Mouse (Mus musculus) kidney, postnatal 0 days (tissue): ENCODE data around the gene Obscn. TPM values are rescaled to one million over a fixed set of nuclear protein-coding genes. Genes with fewer than 3 reads are reported as not detected.

Source experiments
- ATAC-seq: fragments of 200-750 bp; cut with Nextera tagmentation; replicated peaks from 2 replicates; pipeline ENCODE4 v1.8.0; 2017; ENCODE audit warnings: low read depth, moderate number of reproducible peaks, moderate TSS enrichment, moderate library complexity; ENCODE audit not compliant: low FRiP score
- DNase-seq: peaks from one replicate; pipeline ENCODE4 v3.0.0-alpha.2; 2016; ENCODE audit warnings: low spot score
- H3K27ac ChIP-seq: fragments of 300-500 bp; sonication (generic); 2 replicates; pipeline ENCODE4 v1.5.1; 2014; ENCODE audit warnings: mild to moderate bottlenecking
- H3K27me3 ChIP-seq: fragments of 300-500 bp; sonication (generic); 2 replicates; pipeline ENCODE4 v1.6.1; 2014; ENCODE audit warnings: low read length, mixed read lengths; ENCODE audit not compliant: insufficient read depth
- H3K36me3 ChIP-seq: fragments of 300-500 bp; sonication (generic); 2 replicates; pipeline ENCODE4 v1.6.1; 2014; ENCODE audit warnings: low read length, mixed read lengths; ENCODE audit not compliant: insufficient read depth
- H3K4me1 ChIP-seq: fragments of 300-500 bp; sonication (generic); replicated peaks from 2 replicates; pipeline ENCODE4 v1.6.1; 2014; ENCODE audit warnings: antibody characterized with exemption, low read length, mixed read lengths; ENCODE audit not compliant: insufficient read depth
- H3K4me2 ChIP-seq: fragments of 300-500 bp; sonication (generic); 2 replicates; pipeline ENCODE4 v1.6.1; 2014; ENCODE audit warnings: mild to moderate bottlenecking, low read length, moderate library complexity, mixed read lengths
- H3K4me3 ChIP-seq: fragments of 300-500 bp; sonication (generic); replicated peaks from 2 replicates; pipeline ENCODE4 v1.5.1; 2014; ENCODE audit warnings: low read depth, low read length
- H3K9ac ChIP-seq: fragments of 300-500 bp; sonication (generic); 2 replicates; pipeline ENCODE4 v1.6.1; 2014; ENCODE audit warnings: low read depth, low read length
- H3K9me3 ChIP-seq: fragments of 300-500 bp; sonication (generic); replicated peaks from 2 replicates; pipeline ENCODE4 v1.6.1; 2016; ENCODE audit warnings: low read length, inconsistent platforms, mixed read lengths
- CTCF ChIP-seq: IDR thresholded peaks from 2 replicates; pipeline ENCODE4 v1.5.1; 2016; ENCODE audit warnings: antibody characterized with exemption, low read depth, mild to moderate bottlenecking, moderate library complexity
- WGBS: fragments of 180-500 bp; shearing (Covaris S2); extraction: QIAGEN DNeasy Blood & Tissue Kit; methylation state at CpG from one replicate; pipeline ENCODE4 v1.1.7; 2014; 5-methylcytosine and 5-hydroxymethylcytosine counted together
- polyA plus RNA-seq: library from polyadenylated mRNA; unstranded; fragments of >200 nt; fragmentation: Nextera tagmentation; extraction: Ambion mirVana; gene quantifications from 2 replicates; pipeline ENCODE4 v1.2.1, GENCODE M21; 2015

Obscn gene
- polyA plus RNA-seq, 1 experiment from 2014 or later = 0.20 TPM

- Histone ChIP-seq H3K4me2 (no peak overlapping the region), H3K9ac (no peak overlapping the region), H3K36me3 (no peaks in the 10 kb centered on the region), H3K27ac (no peak overlapping the region), H3K9me3 (no peaks in the 10 kb centered on the region), H3K27me3 (no peaks in the 10 kb centered on the region), H3K4me1 (no peaks in the 10 kb centered on the region), H3K4me3 (no peak overlapping the region)
- 89% methylated on average over 15 of the region's 15 CpGs for WGBS
- no peak for TF ChIP-seq CTCF
- ATAC-seq (no peak), DNase-seq (no peak)
Measured at GRCm38 (mm10) chr11:59044703-59045330, 91.4 kb downstream of the Obscn start.

DNA sequence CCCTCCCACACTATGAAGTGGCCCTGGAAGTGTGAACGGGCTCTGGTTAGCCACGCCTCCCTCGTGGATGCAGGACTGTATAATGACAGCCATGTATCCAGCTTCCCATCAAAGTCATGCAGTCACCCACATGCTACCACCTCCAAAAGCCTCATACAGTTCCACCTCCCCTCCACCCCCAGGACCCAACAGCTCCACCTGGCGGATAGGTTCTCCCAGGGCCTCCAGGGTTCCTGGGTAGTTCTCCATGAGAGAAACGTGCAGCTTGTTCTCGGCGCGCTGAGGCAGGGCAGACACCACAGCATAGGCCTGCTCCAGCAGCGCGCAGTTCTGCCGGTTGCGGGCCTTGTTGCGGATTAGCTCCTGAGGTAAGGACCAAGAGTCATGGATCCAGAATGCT is 107.2 kb downstream of the Obscn start:
- DNase-seq (no peak), ATAC-seq (no peak)
- Histone ChIP-seq H3K9me3 (no peaks in the 10 kb centered on the region), H3K27ac (no peak overlapping the region), H3K9ac (no peak overlapping the region), H3K27me3 (no peaks in the 10 kb centered on the region), H3K4me1 (no peaks in the 10 kb centered on the region), H3K36me3 (no peaks in the 10 kb centered on the region), H3K4me3 (no peak overlapping the region), H3K4me2 (no peak overlapping the region)
- TF ChIP-seq CTCF = no peak
- WGBS = 83% methylated on average over 13 of the region's 13 CpGs

DNA sequence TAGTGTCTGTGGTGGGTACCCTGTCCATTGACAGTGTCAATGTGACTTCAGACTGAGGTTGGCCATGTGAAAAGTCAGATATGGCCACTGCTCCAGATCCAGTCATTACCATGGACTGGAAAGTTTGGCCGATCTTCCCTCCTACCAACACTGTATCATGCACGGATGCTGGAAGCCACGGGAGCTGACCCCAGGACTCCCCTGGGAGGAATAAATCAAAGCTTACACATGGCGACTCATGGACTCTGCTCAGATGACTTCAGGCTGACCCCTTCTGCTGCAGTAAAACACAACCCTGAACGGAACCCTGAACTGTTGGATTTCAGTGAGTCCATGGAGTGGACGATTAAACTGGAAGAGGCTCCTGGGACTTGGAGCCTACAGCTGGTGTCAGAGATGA is 109.8 kb downstream of the Obscn start:
- no peak for TF ChIP-seq CTCF
- Histone ChIP-seq H3K36me3 (no peaks in the 10 kb centered on the region), H3K9me3 (no peaks in the 10 kb centered on the region), H3K4me3 (no peak overlapping the region), H3K27ac (no peak overlapping the region), H3K27me3 (no peaks in the 10 kb centered on the region), H3K4me1 (no peaks in the 10 kb centered on the region), H3K4me2 (no peak overlapping the region), H3K9ac (no peak overlapping the region)
- ATAC-seq = no peak
- peak; percentile 44 for DNase-seq
- WGBS = 29% methylated on average over 6 of the region's 6 CpGs

DNA sequence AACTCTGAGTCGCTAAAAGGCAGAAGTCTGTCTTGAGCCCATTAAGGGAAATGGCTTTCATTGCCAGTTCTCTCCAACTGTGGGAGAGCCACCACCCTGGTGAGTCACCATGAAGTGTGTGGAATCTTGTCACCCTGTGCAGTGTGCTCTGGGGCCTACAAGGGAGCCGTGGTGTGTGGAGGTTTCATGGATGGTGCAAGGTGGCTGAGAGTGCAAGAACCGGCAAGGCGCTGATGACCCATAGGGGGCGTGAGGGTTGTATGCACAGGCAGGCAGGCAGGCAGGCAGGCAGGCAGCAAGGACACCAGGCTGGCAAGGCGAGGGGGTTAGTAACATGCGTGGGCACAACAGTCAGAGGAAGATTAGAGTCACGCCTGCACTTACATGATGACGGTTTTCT is 121.2 kb downstream of the Obscn start:
- Histone ChIP-seq H3K27ac (no peak overlapping the region), H3K4me1 (no peaks in the 10 kb centered on the region), H3K27me3 (no peaks in the 10 kb centered on the region), H3K36me3 (no peaks in the 10 kb centered on the region), H3K9me3 (no peaks in the 10 kb centered on the region), H3K4me3 (no peak overlapping the region), H3K9ac (no peak overlapping the region), H3K4me2 (no peak overlapping the region)
- DNase-seq (peak; percentile 46), ATAC-seq (no peak; the same call in 1 of the 2 replicates)
- 34% methylated on average over 9 of the region's 9 CpGs for WGBS
- peak; percentile 68 for TF ChIP-seq CTCF

DNA sequence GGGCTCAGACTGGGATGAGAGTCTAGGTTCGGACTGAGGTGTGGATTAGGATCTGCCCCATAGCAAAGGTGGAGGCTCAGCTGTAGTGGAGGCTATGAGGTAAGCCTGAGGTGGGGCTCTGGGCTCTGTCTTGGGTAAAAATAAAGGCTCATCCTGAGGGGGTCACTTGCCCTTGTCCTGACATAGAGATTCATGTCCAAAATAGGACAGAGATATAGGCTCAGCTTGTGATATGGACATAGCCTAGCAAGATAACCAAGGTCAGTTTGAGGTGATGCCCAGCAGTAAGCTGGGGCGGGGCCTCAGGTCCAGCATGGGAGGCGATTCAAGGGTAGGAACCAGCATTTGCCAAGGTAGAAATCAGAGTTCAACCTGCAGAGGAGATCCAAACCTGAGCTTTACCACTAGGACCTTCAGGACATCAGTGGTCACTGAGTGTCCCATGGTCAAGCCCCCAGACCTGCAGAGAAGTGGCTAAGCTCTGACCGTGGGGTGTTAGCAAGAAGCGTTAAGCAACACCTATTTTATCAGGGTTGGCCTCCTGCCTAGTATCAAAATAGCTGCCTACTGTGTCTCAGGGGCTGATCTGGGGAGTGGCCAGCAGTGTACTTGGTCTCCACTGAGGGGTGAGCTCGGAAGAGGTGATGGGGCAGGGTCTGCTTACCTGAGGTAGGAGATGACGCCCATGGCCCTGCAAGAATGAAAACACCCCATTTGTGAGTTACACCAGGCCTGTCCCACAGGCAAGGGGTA is 133.7 kb downstream of the Obscn start:
- TF ChIP-seq CTCF = no peak
- H3K9ac ChIP-seq = no peak overlapping the region
- no peaks in the 10 kb centered on the region for H3K9me3 ChIP-seq
- ATAC-seq (no peak), DNase-seq (no peak)
- no peaks in the 10 kb centered on the region for H3K4me1 ChIP-seq
- H3K27ac ChIP-seq = no peak overlapping the region
- H3K36me3 ChIP-seq = no peaks in the 10 kb centered on the region
- no peak overlapping the region for H3K4me3 ChIP-seq
- no peak overlapping the region for H3K4me2 ChIP-seq
- no peaks in the 10 kb centered on the region for H3K27me3 ChIP-seq
- 79% methylated on average over 7 of the region's 7 CpGs for WGBS

- no peak overlapping the region for H3K4me2 ChIP-seq
- H3K9ac ChIP-seq = no peak overlapping the region
- ATAC-seq (no peak), DNase-seq (no peak)
- H3K36me3 ChIP-seq = no peaks in the 10 kb centered on the region
- no peaks in the 10 kb centered on the region for H3K4me1 ChIP-seq
- WGBS = 89% methylated on average over 21 of the region's 21 CpGs
- H3K9me3 ChIP-seq = no peaks in the 10 kb centered on the region
- TF ChIP-seq CTCF = no peak
- no peak overlapping the region for H3K27ac ChIP-seq
- no peaks in the 10 kb centered on the region for H3K27me3 ChIP-seq
- no peak overlapping the region for H3K4me3 ChIP-seq
Measured at GRCm38 (mm10) chr11:59000635-59001034, 135.6 kb downstream of the Obscn start.

DNA sequence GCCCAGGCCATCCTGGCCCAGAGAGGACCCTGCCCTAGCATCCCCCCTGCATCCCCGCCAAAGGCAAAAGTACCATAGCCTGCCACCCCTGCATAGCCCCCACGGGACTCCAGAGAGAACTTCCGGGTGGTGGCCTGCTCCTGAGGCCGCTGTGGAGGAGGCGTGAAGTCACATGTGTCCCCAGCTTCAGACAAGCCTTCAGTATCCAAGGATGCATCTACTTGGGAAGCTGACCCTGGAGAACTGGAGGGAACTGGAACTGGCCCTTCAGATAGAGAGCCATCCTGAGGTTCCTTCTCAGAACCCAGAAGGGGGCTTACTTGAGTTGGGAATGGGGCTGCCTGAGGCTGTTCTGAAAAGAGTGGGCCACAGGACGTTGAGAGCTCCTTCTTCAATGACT is 136.4 kb downstream of the Obscn start:
- no peak for TF ChIP-seq CTCF
- Histone ChIP-seq H3K4me1 (no peaks in the 10 kb centered on the region), H3K9ac (no peak overlapping the region), H3K27me3 (no peaks in the 10 kb centered on the region), H3K27ac (no peak overlapping the region), H3K4me3 (no peak overlapping the region), H3K36me3 (no peaks in the 10 kb centered on the region), H3K9me3 (no peaks in the 10 kb centered on the region), H3K4me2 (no peak overlapping the region)
- no peak for DNase-seq
- ATAC-seq = no peak
- WGBS = 71% methylated on average over 6 of the region's 6 CpGs
